Mouse (Mus musculus): Measurements from ENCODE around the gene Gm28048. TPM values are rescaled to one million over a fixed set of nuclear protein-coding genes. Genes with fewer than 3 reads are reported as not detected.

Gm28048 gene
- polyA plus RNA-seq, 1 experiment from 2014 or later, result 8.2 TPM

GRCm38 (mm10) chr11:22863581-22863980, 118.3 kb downstream of the Gm28048 start:
- 38% methylated on average over 4 of the region's 4 CpGs for WGBS (ENCODE audit: insufficient replicate concordance)

GRCm38 (mm10) chr11:22861315-22861714, 120.6 kb downstream of the Gm28048 start:
- H3K9ac ChIP-seq (ENCODE audit: low read depth, low read length), result no peak overlapping the region
- no peak overlapping the region for H3K4me2 ChIP-seq
- no peak overlapping the region for H3K27ac ChIP-seq (ENCODE audit: low read depth, low read length)
- H3K9me3 ChIP-seq (replicated peaks; ENCODE audit: control insufficient read depth, low read length), result no peaks in the 10 kb centered on the region
- H3K36me3 ChIP-seq (ENCODE audit: control insufficient read depth, insufficient read depth, low read length), result no peaks in the 10 kb centered on the region
- ATAC-seq (replicated peaks; ENCODE audit: insufficient number of reproducible peaks, low FRiP score, low TSS enrichment), result no peak
- H3K4me1 ChIP-seq (ENCODE audit: control insufficient read depth, insufficient read depth, low read length), result peaks cover 6% of the 10 kb centered on the region; the same call in 1 of the 2 replicates
- WGBS (ENCODE audit: insufficient replicate concordance), result 60% methylated on average over 4 of the region's 4 CpGs
- H3K27me3 ChIP-seq (ENCODE audit: control insufficient read depth, insufficient read depth, low read length), result peaks cover 12% of the 10 kb centered on the region; the same call in 1 of the 2 replicates
- no peak overlapping the region for H3K4me3 ChIP-seq (ENCODE audit: low read depth, low read length)

More at GRCm38 (mm10) chr11:22863581-22863980, 118.3 kb downstream of the Gm28048 start:
- Histone ChIP-seq H3K36me3 (ENCODE audit: control insufficient read depth, insufficient read depth, low read length) (no peaks in the 10 kb centered on the region), H3K9me3 (replicated peaks; ENCODE audit: control insufficient read depth, low read length) (no peaks in the 10 kb centered on the region), H3K4me2 (no peak overlapping the region), H3K4me1 (ENCODE audit: control insufficient read depth, insufficient read depth, low read length) (peaks cover 1% of the 10 kb centered on the region; the same call in 1 of the 2 replicates), H3K27me3 (ENCODE audit: control insufficient read depth, insufficient read depth, low read length) (peaks cover 3% of the 10 kb centered on the region; the same call in 1 of the 2 replicates), H3K9ac (ENCODE audit: low read depth, low read length) (no peak overlapping the region), H3K4me3 (ENCODE audit: low read depth, low read length) (no peak overlapping the region), H3K27ac (ENCODE audit: low read depth, low read length) (no peak overlapping the region)
- ATAC-seq (replicated peaks; ENCODE audit: insufficient number of reproducible peaks, low FRiP score, low TSS enrichment), result no peak

GRCm38 (mm10) chr11:22860335-22861227, 121.3 kb downstream of the Gm28048 start, which contains the start of gene B3gnt2:
Gene B3gnt2, minus strand, starts transcription at chr11:22860961.
- Histone ChIP-seq H3K9me3 (replicated peaks; ENCODE audit: control insufficient read depth, low read length) (no peaks in the 10 kb centered on the region), H3K36me3 (ENCODE audit: control insufficient read depth, insufficient read depth, low read length) (no peaks in the 10 kb centered on the region), H3K4me1 (ENCODE audit: control insufficient read depth, insufficient read depth, low read length) (peaks cover 6% of the 10 kb centered on the region; the same call in 1 of the 2 replicates), H3K4me3 (ENCODE audit: low read depth, low read length) (peak within 1 kb of the TSS; percentile 78), H3K27me3 (ENCODE audit: control insufficient read depth, insufficient read depth, low read length) (peaks cover 12% of the 10 kb centered on the region; the same call in 1 of the 2 replicates), H3K27ac (ENCODE audit: low read depth, low read length) (peak within 1 kb of the TSS; percentile 68; the same call in 1 of the 2 replicates), H3K4me2 (peak within 1 kb of the TSS; percentile 100), H3K9ac (ENCODE audit: low read depth, low read length) (peak within 1 kb of the TSS; percentile 81)
- 6% methylated on average over 41 of the region's 41 CpGs for WGBS (ENCODE audit: insufficient replicate concordance)
- no peak for ATAC-seq (replicated peaks; ENCODE audit: insufficient number of reproducible peaks, low FRiP score, low TSS enrichment)

GRCm38 (mm10) chr11:22859633-22860334, 122.1 kb downstream of the Gm28048 start:
- WGBS (ENCODE audit: insufficient replicate concordance), result under 1% methylated on average over 53 of the region's 55 CpGs
- Histone ChIP-seq H3K27me3 (ENCODE audit: control insufficient read depth, insufficient read depth, low read length) (peaks cover 12% of the 10 kb centered on the region; the same call in 1 of the 2 replicates), H3K9me3 (replicated peaks; ENCODE audit: control insufficient read depth, low read length) (no peaks in the 10 kb centered on the region), H3K4me3 (ENCODE audit: low read depth, low read length) (peak overlapping the region; percentile 78), H3K4me2 (peak overlapping the region; percentile 100), H3K4me1 (ENCODE audit: control insufficient read depth, insufficient read depth, low read length) (peaks cover 6% of the 10 kb centered on the region; the same call in 1 of the 2 replicates), H3K27ac (ENCODE audit: low read depth, low read length) (peak overlapping the region; percentile 68; the same call in 1 of the 2 replicates), H3K36me3 (ENCODE audit: control insufficient read depth, insufficient read depth, low read length) (no peaks in the 10 kb centered on the region), H3K9ac (ENCODE audit: low read depth, low read length) (peak overlapping the region; percentile 81)
- ATAC-seq (replicated peaks; ENCODE audit: insufficient number of reproducible peaks, low FRiP score, low TSS enrichment), result peak; percentile 92

- Histone ChIP-seq H3K9ac (ENCODE audit: low read depth, low read length) (peak overlapping the region; percentile 81), H3K27me3 (ENCODE audit: control insufficient read depth, insufficient read depth, low read length) (peaks cover 12% of the 10 kb centered on the region; the same call in 1 of the 2 replicates), H3K27ac (ENCODE audit: low read depth, low read length) (peak overlapping the region; percentile 68), H3K4me3 (ENCODE audit: low read depth, low read length) (peak overlapping the region; percentile 78), H3K4me1 (ENCODE audit: control insufficient read depth, insufficient read depth, low read length) (peaks cover 6% of the 10 kb centered on the region; the same call in 1 of the 2 replicates), H3K36me3 (ENCODE audit: control insufficient read depth, insufficient read depth, low read length) (no peaks in the 10 kb centered on the region), H3K4me2 (peak overlapping the region; percentile 100), H3K9me3 (replicated peaks; ENCODE audit: control insufficient read depth, low read length) (no peaks in the 10 kb centered on the region)
- WGBS (ENCODE audit: insufficient replicate concordance), result 0% methylated on average over 27 of the region's 41 CpGs
- ATAC-seq (replicated peaks; ENCODE audit: insufficient number of reproducible peaks, low FRiP score, low TSS enrichment), result peak; percentile 64; the same call in 1 of the 2 replicates
Measured at GRCm38 (mm10) chr11:22859301-22859632, 122.6 kb downstream of the Gm28048 start.

GRCm38 (mm10) chr11:22858441-22859300, 123.2 kb downstream of the Gm28048 start:
- 2% methylated on average over 50 of the region's 50 CpGs for WGBS (ENCODE audit: insufficient replicate concordance)
- H3K4me1 ChIP-seq (ENCODE audit: control insufficient read depth, insufficient read depth, low read length), result peaks cover 7% of the 10 kb centered on the region; the same call in 1 of the 2 replicates
- no peaks in the 10 kb centered on the region for H3K9me3 ChIP-seq (replicated peaks; ENCODE audit: control insufficient read depth, low read length)
- ATAC-seq (replicated peaks; ENCODE audit: insufficient number of reproducible peaks, low FRiP score, low TSS enrichment), result 0 out of 2 replicates have a peak, but pooled peaks have one; percentile 23
- peak overlapping the region; percentile 81 for H3K9ac ChIP-seq (ENCODE audit: low read depth, low read length)
- peak overlapping the region; percentile 78 for H3K4me3 ChIP-seq (ENCODE audit: low read depth, low read length)
- no peak overlapping the region for H3K27ac ChIP-seq (ENCODE audit: low read depth, low read length)
- peaks cover 12% of the 10 kb centered on the region; the same call in 1 of the 2 replicates for H3K27me3 ChIP-seq (ENCODE audit: control insufficient read depth, insufficient read depth, low read length)
- no peaks in the 10 kb centered on the region for H3K36me3 ChIP-seq (ENCODE audit: control insufficient read depth, insufficient read depth, low read length)
- peak overlapping the region; percentile 100 for H3K4me2 ChIP-seq

- H3K9me3 ChIP-seq (replicated peaks; ENCODE audit: control insufficient read depth, low read length), result no peaks in the 10 kb centered on the region
- ATAC-seq (replicated peaks; ENCODE audit: insufficient number of reproducible peaks, low FRiP score, low TSS enrichment), result no peak
- H3K27ac ChIP-seq (ENCODE audit: low read depth, low read length), result no peak overlapping the region
- H3K36me3 ChIP-seq (ENCODE audit: control insufficient read depth, insufficient read depth, low read length), result no peaks in the 10 kb centered on the region
- peak overlapping the region; percentile 78 for H3K4me3 ChIP-seq (ENCODE audit: low read depth, low read length)
- H3K9ac ChIP-seq (ENCODE audit: low read depth, low read length), result peak overlapping the region; percentile 81; the same call in 1 of the 2 replicates
- H3K4me1 ChIP-seq (ENCODE audit: control insufficient read depth, insufficient read depth, low read length), result peaks cover 10% of the 10 kb centered on the region; the same call in 1 of the 2 replicates
- WGBS (ENCODE audit: insufficient replicate concordance), result 17% methylated on average over 25 of the region's 25 CpGs
- peak overlapping the region; percentile 100 for H3K4me2 ChIP-seq
- H3K27me3 ChIP-seq (ENCODE audit: control insufficient read depth, insufficient read depth, low read length), result peaks cover 12% of the 10 kb centered on the region; the same call in 1 of the 2 replicates
Measured at GRCm38 (mm10) chr11:22857705-22858440, 124.0 kb downstream of the Gm28048 start.

Data from heart, embryonic 11.5 days (tissue).